Mouse (Mus musculus) heart, adult 8-10 months (tissue): ENCODE measurements at regions not wholly inside any gene's neighbourhood (a gene's known extent, or its start where the extent isn't known, plus 50 kb on each side); places are given as distances from the start of the nearest gene placed in this dataset.
A peak's percentile ranks its signal among the peaks of the same experiment; 100 is the strongest.

Experiments used
- DNase-seq: peaks from one replicate; pipeline ENCODE4 v3.0.0; 2022; ENCODE audit warnings: low spot score

GRCm38 (mm10) chr14:103932170-103932569 lies 88.0 kb upstream of the Ednrb start:
- DNase-seq = no peak

DNA sequence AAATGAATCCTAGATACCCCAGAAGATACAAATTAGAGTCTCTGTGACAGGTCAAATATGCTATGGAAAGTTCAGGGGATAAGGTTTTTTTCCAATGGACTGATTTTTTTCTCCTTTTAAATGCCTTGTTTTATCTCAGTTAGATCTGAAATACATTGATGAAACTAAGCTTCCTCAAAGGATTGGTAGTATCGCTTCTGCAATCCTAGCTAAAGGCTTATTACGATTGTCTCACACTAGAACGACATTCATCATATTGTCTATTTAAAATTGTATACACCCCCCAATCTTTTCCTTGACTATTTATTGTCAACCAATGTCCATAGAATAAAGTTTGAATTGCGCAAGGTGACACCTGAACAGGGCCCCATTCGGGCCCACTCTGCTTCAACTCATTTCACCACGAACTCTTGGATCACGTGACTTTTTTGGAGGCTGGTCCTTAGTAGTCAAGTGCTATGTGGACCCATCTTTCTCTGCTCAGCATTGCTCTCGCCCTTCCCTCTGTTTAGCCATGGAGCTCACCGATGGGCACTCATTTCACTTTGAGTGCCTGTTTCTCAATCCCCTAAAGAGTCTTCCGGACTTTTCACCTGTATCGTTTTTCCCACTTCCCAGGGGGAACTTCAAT lies 85.6 kb upstream of the Ednrb start:
- no peak for DNase-seq

DNA sequence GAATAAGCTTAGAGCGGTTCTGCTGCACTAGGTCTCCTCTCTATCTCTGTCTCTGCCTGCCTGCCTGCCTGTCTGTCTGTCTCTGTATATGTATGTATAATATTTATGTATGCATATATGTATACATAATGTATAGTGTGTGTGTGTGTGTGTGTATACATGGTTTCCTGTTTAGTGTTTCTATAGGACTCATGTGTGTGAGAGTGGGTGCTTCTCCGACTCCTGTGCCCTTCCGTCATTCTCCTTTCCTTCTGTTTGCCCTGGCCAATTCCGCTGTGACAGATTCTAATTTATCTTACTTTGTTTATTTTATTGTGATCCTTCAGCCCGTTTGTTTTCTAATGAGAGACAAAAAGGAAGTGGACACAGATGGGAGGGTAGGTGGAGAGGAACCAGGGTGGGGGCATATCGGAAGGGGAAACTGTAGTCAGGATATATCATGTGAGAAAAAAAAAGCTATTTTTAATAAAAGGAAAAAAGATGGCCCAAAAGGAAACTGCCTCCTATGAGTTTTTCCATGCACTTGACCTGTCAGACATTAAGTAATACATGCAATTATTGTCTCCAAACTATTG lies 85.0 kb upstream of the Ednrb start:
- DNase-seq = no peak

DNA sequence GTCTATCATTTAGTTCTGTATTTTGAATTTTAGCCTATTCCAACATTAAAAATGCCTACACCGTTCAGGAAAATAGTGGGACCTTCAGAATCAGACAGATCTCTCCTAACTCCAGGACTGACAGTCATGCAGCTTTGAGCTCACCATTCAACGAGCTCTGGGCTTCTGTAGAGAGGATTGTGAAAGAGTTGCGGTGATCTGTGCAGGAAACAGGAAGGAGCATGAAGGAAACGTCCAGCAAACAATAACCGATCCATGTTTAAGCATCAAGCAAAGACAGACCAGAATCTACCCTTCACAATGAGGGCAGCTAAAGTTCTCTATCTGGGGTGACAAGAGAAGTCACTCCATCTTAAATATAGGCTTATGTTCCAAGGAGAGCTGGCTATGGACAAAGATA lies 76.0 kb upstream of the Ednrb start:
- no peak for DNase-seq

GRCm38 (mm10) chr14:103919380-103919779 lies 75.2 kb upstream of the Ednrb start:
- DNase-seq = peak; percentile 7

DNA sequence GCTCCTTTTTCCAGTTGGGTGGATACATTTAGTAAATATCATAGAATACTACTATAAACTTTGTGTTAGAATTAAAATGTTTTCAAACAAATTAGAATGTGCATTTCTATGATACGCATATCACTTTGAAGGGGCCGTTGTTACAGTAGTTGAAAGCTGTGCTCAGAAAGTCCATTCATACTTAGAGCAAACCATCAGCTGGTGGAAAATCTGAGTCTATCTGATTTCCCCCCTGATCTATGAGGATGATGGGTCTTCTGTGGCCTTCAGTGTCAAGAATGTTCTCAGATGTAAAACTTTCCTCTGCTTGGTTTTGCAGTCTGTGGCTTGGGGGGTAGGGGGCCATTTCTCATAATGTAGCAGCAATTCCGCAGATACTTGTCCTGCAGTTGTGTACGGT lies 69.3 kb upstream of the Ednrb start:
- no peak for DNase-seq

DNA sequence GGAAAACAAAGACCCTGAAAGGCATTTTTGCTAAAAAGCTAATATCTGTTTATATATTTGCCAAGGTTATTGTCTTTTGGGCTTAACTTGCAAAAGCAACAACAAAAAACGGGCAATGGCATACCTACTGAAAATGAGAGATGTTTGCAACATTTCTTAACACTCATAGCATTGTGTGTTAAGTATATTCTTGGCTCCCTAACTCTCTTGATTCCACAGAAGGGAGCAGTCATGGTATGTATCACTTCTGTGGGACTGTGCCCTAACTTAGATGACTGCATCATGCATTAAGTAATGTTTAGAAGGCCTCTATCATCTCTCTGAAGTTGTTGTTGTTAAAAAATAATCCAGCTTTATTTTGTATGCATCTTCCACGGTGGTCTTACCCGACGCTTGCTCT lies 67.5 kb upstream of the Ednrb start:
- DNase-seq = no peak

DNA sequence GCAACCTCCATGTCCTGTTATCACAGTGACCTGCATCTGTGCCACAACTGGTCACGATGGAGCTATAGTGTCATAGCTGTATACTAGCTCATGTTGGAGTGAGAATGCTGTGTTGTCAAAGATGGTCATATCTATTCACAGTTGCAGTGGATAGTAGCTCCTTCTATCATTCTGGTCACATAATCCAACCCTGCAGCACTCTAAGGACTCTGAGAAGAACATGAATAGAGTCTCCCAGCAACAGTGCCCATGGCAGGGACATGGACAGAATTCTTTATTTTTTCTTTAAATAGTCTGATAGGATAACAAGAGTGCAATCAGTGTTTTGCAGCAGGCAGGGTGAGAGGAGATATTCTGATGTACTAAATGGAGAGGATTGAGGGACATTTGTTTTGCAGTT lies 67.1 kb upstream of the Ednrb start:
- no peak for DNase-seq

GRCm38 (mm10) chr14:103906417-103907070 lies 62.3 kb upstream of the Ednrb start:
- no peak for DNase-seq

DNA sequence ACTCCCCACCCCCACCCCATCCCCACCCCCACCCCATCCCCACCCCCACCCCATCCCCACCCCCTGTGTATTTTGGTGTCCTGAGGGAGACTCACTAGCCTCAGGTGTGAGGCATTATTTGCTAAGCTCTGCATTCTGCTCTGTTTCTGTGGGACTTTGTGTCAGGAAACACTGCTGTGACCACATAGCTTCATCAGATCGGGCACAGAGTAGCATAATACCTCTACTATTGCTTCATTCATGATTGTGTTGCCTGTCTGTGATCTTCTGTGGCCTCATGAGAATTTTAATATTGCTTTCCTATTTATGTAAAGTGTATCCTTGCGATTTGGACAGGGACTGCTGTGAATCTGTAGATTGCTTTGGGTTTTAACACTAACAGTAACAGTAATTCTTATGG lies 56.6 kb upstream of the Ednrb start:
- no peak for DNase-seq

DNA sequence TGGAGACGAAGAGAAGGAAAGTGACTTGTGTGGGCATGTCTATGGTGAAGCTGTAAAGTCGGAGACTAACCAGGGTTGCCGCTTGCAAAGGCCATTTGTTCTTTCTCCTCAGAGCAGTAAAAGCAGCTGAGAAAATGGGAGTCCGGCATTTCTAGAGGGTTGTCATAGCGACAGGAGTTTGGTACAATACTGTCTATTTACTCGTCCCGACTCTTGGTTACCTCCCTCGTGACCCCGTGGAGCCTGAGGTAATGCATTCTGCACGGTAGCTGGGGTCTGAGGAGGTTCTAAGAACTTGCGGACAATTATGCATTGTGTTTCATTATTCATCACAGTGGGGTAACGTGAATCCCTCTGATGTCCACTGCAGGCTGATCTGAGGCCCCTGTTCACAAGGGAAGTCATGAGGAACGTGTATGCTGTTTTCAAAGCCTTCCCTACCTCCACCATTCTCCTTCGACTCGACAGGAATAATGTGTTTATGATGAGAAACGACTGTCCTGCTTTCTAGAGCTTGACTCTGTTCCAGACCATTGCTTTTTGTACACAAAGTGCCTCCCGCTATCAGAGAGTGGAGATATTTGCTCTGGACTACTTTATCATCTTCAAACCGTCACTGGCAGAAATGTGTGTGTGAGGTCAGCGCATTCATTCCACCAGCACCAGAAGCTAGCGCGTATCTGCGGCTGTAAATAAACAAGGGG lies 55.1 kb upstream of the Ednrb start:
- peak; percentile 6 for DNase-seq

DNA sequence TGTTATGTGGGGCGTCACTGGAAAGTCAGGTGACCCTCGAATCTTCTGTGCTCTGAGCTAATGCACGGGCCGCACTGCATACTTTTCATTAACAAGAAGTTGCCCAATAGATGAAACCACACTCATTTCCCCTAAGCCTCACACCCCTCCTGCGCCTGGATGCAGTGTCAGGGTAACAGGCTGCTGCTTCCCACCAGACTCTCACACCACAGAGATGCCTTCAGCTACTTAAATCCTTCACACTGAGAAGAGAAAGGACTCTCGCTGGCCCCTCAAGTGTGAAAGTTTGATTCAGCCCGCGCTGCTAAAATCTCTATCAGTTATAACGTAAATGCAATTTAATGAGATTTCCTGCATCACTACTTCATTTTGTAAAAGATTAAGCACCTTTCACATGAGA lies 54.5 kb upstream of the Ednrb start:
- DNase-seq = no peak

DNA sequence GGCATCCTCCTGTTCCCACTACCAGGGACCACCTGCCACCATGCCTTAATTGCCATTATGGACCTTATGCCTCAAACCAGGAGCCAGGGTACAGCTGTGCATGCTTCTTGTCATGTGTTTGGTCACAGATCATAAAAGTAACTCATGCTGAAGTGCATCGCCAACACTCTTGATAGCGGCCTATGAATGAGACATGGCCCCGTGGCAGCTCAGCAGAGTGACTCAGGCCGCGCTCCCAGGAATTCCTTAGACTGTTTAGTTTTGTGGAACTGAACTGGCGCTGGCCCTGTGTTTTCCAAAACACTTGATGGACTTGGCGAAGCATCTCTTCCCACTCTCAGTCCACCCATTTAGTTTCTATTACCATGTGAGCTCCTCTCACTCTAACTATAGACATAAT lies 51.1 kb upstream of the Ednrb start:
- DNase-seq = no peak
